Mouse (Mus musculus) heart, adult 2 months (tissue): ENCODE results near the gene Gpat3. TPM values are rescaled to one million over a fixed set of nuclear protein-coding genes. Genes with fewer than 3 reads are reported as not detected.

Experiments used
- DNase-seq, 2 experiments: peaks; one replicate each; pipeline ENCODE4 v3.0.0; 2021
- H3K27ac ChIP-seq: fragments of 200-600 bp; 2 replicates; pipeline ENCODE4 v1.8.1; 2022
- H3K27me3 ChIP-seq: fragments of 200-500 bp; 2 replicates; pipeline ENCODE4 v1.6.1; 2012; ENCODE audit warnings: mild to moderate bottlenecking, low read length, inconsistent platforms, mixed read lengths; ENCODE audit not compliant: control insufficient read depth, insufficient read depth
- H3K36me3 ChIP-seq: fragments of 200-500 bp; 2 replicates; pipeline ENCODE4 v1.6.1; 2012; ENCODE audit warnings: low read length, inconsistent platforms; ENCODE audit not compliant: control insufficient read depth, insufficient read depth
- H3K4me1 ChIP-seq: fragments of 200-500 bp; 2 replicates; pipeline ENCODE4 v1.6.1; 2011; ENCODE audit warnings: low read length; ENCODE audit not compliant: control insufficient read depth, insufficient read depth
- H3K4me3 ChIP-seq: fragments of 200-600 bp; 2 replicates; pipeline ENCODE4 v1.8.1; 2022
- H3K79me2 ChIP-seq: fragments of 200-500 bp; replicated peaks from 2 replicates; pipeline ENCODE4 v1.6.1; 2012; ENCODE audit warnings: mild to moderate bottlenecking, inconsistent platforms, low read length, moderate library complexity, mixed read lengths; ENCODE audit not compliant: control insufficient read depth, insufficient read depth
- H3K9ac ChIP-seq: fragments of 200-500 bp; 2 replicates; pipeline ENCODE4 v1.6.1; 2012; ENCODE audit warnings: low read depth, mild to moderate bottlenecking, control low read depth, inconsistent platforms, low read length, mixed read lengths
- CTCF ChIP-seq: fragments of 200-600 bp; IDR thresholded peaks from 2 replicates; pipeline ENCODE4 v1.8.1; 2022; ENCODE audit warnings: antibody characterized with exemption, mild to moderate bottlenecking, moderate library complexity
- EP300 ChIP-seq: fragments of 200-500 bp; IDR thresholded peaks from 2 replicates; pipeline ENCODE4 v1.6.1; 2011; ENCODE audit warnings: low read depth, low read length, control low read depth; ENCODE audit not compliant: insufficient read depth
- POLR2A ChIP-seq: fragments of 200-500 bp; IDR thresholded peaks from 2 replicates; pipeline ENCODE4 v1.6.1; 2011; ENCODE audit warnings: mild to moderate bottlenecking, low read depth, low read length, control low read depth; ENCODE audit not compliant: insufficient read depth
- WGBS: fragments of 180-500 bp; shearing (Covaris S2); methylation state at CpG from one replicate; pipeline ENCODE4 v1.1.7; 2018; 5-methylcytosine and 5-hydroxymethylcytosine counted together
- intact Hi-C: fragments of 180-260 bp; cut with DNase I; formaldehyde crosslinking; loops from one replicate; pipeline ENCODE4 v1.15.1; 2025
- polyA plus RNA-seq: library from polyadenylated mRNA; depleted of rRNA; stranded (reverse); fragments of >200 nt; gene quantifications from 2 replicates; pipeline ENCODE4 v1.2.3, GENCODE M21; 2012
- total RNA-seq, 2 experiments: library from RNA; stranded (reverse); gene quantifications; 2 replicates each; pipeline ENCODE4 v1.2.3; 2021

The Gpat3 gene
- total and polyA plus RNA-seq, 3 experiments: 7.1 to 24.2 (median 22.1) TPM

DNA sequence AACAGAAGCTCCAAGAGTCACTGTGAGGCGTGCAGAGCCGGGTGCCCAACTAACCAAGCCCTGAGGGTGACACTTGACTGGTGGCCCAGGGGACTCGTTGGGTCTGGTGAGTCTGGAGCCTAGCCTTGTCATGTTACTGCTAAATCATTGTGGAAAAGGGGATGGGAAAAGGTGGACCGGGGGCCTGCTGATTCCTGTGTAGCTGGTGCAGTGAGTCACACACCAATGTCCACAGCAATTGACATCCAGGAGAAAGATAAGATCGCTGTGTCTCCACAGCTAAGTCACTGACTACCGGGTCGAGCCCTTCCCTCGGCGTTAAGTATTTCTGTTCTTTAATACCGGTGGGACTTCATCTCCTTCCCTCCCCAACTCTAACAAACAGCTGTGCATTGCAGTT, 29.7 kb downstream of the Gpat3 start:
- TF ChIP-seq CTCF (no peak), EP300 (no peak)
- H3K4me1 ChIP-seq: no peaks in the 10 kb centered on the region; the same call in 1 of the 2 replicates
- intact Hi-C loops: no loop called here
- no peaks in the 10 kb centered on the region for H3K36me3 ChIP-seq
- no peak overlapping the region for H3K9ac ChIP-seq
- H3K79me2 ChIP-seq: peaks cover 1% of the 10 kb centered on the region
- H3K27me3 ChIP-seq: no peaks in the 10 kb centered on the region
- WGBS: 35% methylated on average over 10 of the region's 10 CpGs
- no peak overlapping the region for H3K4me3 ChIP-seq
- no peak overlapping the region for H3K27ac ChIP-seq
- DNase-seq: no peak

DNA sequence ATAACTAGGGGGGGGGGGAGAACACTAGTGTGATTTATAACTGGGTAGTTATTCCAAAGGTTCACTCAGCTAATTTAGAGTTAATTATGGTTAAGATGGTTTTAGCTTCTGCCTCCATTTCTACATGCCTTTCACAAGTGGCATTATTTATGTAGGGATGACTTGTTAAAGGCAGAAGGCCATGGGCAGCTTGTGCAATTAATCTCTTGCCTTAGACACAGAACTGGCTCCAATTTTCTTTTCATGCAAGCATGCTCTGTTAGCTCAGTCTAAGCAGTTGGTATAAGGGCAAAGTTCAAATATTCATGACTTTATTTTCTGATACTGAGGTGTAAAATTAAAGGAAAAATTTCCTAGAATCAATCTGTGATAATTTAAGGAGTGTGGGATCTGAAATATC, 31.5 kb downstream of the Gpat3 start:
- Histone ChIP-seq H3K27me3 (no peaks in the 10 kb centered on the region), H3K4me3 (no peak overlapping the region), H3K4me1 (no peaks in the 10 kb centered on the region; the same call in 1 of the 2 replicates), H3K79me2 (peaks cover 1% of the 10 kb centered on the region; the same call in 1 of the 2 replicates), H3K9ac (no peak overlapping the region), H3K27ac (no peak overlapping the region), H3K36me3 (no peaks in the 10 kb centered on the region)
- no peak for TF ChIP-seq EP300
- no peak for TF ChIP-seq CTCF
- TF ChIP-seq POLR2A: no peak
- no peak for DNase-seq
- intact Hi-C loops: no loop called here

DNA sequence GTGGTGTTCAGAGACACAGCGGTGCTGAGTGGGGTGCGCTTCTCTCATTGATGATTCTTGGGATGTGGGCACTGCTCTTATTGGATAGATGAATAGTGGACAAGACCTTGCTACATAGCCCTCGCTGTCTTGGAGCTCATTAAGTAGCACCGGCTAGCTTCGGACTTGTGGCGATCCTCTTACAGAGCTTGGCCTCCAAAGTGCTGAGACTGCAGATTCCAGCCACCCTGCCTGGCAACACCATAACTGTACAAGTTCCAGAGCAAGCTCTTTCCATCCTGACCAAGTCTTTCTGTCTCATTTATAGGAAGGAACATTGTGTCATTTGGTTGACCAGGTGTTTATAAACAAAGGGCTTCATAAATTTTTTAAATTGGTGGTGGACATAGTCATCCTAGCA, 39.7 kb downstream of the Gpat3 start:
- Histone ChIP-seq H3K4me3 (no peak overlapping the region), H3K27me3 (no peaks in the 10 kb centered on the region), H3K79me2 (no peaks in the 10 kb centered on the region), H3K9ac (no peak overlapping the region), H3K27ac (no peak overlapping the region), H3K36me3 (no peaks in the 10 kb centered on the region), H3K4me1 (no peaks in the 10 kb centered on the region)
- no peak for DNase-seq
- 87% methylated on average over 6 of the region's 6 CpGs for WGBS
- intact Hi-C loops: no loop called here
- TF ChIP-seq CTCF (no peak), POLR2A (no peak), EP300 (no peak)

DNA sequence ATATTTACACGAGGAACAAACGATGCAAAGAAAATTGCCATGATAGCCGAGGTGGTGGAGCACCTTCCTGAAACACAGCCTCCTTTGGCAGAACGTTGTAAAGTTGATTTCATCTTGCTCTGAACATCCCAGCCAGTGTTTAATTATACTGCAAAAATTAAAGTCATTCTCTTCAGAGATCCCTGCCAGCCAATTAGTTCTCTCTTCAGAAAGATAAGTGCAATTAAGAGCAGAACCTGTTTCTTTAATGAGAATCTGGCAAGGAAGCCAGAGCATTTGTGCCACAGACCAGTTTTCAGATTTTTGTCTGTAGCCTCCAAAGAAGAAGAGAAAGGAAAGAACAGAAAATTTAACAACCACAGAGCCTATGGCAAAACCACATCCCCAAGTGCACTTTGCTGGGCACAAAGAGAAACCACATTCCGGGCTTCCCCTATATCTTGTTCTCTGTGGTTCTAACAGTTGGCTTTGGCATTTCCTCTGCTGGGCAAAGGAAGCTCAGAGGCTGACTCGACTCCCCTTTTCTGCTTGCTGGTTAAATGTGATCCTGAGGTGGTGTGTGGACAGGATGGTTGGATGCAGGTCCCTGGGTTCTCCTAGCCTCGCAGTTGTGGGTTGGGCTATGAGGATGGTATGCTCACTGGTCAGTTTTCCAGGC, 40.9 kb downstream of the Gpat3 start:
- no peak overlapping the region for H3K9ac ChIP-seq
- intact Hi-C loops: no loop called here
- no peaks in the 10 kb centered on the region for H3K27me3 ChIP-seq
- no peak overlapping the region for H3K27ac ChIP-seq
- H3K4me1 ChIP-seq: no peaks in the 10 kb centered on the region
- no peak overlapping the region for H3K4me3 ChIP-seq
- no peaks in the 10 kb centered on the region for H3K36me3 ChIP-seq
- TF ChIP-seq POLR2A (no peak), EP300 (no peak), CTCF (no peak)
- H3K79me2 ChIP-seq: no peaks in the 10 kb centered on the region
- no peak for DNase-seq
- 74% methylated on average over 7 of the region's 7 CpGs for WGBS

DNA sequence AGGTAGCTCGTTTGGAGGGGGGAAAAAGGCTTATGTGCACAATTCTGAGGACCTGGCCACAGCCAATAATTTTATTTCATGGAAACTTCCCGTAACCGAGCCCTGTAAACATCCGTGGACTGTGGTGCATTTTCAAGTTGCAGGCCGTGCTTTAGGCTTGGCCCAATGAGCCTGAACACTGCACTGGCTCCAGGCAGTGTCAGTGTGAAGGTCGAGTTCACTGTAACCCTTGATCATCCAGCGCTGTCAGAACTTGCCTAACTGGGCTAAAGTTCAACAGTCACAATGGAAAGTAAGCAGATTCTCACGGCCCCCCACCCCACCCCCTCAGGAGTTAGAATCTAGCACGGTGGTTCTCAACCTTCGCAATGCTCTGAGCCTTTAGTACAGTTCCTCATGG, 50.7 kb downstream of the Gpat3 start:
- Histone ChIP-seq H3K27me3 (no peaks in the 10 kb centered on the region), H3K4me1 (no peaks in the 10 kb centered on the region), H3K36me3 (no peaks in the 10 kb centered on the region), H3K27ac (no peak overlapping the region), H3K9ac (no peak overlapping the region), H3K79me2 (no peaks in the 10 kb centered on the region), H3K4me3 (no peak overlapping the region)
- intact Hi-C loops: no loop called here
- DNase-seq: no peak
- no peak for TF ChIP-seq EP300
- TF ChIP-seq POLR2A: no peak
- no peak for TF ChIP-seq CTCF
- 69% methylated on average over 10 of the region's 10 CpGs for WGBS

DNA sequence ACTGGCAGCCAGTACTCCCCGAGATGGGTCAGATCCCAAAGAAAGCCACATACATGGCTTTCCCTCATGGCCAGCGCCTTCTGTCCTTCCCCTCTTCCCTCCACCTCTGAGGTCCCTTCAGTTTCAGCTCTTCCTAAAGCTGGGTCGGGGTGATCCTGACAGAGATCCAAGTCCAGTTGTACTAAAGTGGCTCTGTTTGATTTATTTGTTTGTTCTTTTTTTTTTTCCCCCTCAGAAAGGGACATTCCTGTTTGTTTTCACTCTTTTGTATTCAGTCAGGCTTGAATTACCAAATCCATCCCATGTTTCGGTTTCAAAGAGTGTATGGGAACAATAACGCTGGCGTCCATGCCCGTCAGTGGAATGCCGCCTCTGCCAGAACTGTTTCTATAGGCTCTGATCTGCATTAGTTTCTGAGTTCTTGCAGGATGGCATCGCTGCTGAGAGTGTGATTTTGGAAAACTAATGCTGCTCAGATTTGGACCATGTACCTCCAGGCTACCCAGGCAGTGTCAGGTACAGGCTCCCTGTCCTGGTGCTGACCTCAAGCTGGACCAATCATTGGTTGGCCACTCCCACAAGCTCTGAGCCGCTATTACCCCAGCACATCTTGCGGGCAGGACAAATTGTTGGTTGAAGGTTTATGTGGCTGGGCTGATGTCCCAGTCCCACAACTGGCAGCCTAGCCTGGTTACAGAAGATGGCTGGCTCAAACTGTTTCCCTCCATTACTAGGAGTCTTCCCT, 54.4 kb downstream of the Gpat3 start:
- no peak overlapping the region for H3K4me3 ChIP-seq
- intact Hi-C loops: no loop called here
- 85% methylated on average over 11 of the region's 11 CpGs for WGBS
- no peak for DNase-seq
- no peak overlapping the region for H3K27ac ChIP-seq
- TF ChIP-seq CTCF (no peak), EP300 (no peak)
- H3K36me3 ChIP-seq: no peaks in the 10 kb centered on the region
- no peaks in the 10 kb centered on the region for H3K27me3 ChIP-seq
- H3K79me2 ChIP-seq: no peaks in the 10 kb centered on the region
- H3K9ac ChIP-seq: no peak overlapping the region
- H3K4me1 ChIP-seq: no peaks in the 10 kb centered on the region
